Mouse (Mus musculus) embryo, embryonic 9.5 days (tissue): ENCODE data around the gene Cobll1.

Source experiments
- DNase-seq: peaks from one replicate; pipeline ENCODE4 v3.0.0-alpha.2; 2017; ENCODE audit errors: extremely low spot score

The Cobll1 gene

DNA sequence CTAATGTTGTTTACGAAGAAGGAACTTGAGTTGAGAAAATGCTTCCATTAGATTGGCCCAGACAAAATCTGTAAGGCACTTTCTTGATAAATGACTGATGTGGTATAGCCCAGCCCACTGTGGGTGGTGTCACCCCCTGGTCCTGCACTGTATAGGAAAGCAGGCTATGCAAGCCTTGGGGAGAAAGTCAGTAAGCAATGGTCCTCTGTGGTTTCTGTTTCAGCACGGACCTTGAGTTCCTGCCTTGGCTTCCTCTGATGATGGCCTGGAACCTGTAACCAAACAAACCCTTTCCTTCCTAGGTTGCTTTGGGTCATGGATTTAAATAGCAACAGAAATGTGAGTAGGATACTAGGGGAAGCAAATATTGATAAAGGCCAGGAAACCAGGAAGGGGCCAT, 148.2 kb downstream of the Cobll1 start:
- no peak for DNase-seq

DNA sequence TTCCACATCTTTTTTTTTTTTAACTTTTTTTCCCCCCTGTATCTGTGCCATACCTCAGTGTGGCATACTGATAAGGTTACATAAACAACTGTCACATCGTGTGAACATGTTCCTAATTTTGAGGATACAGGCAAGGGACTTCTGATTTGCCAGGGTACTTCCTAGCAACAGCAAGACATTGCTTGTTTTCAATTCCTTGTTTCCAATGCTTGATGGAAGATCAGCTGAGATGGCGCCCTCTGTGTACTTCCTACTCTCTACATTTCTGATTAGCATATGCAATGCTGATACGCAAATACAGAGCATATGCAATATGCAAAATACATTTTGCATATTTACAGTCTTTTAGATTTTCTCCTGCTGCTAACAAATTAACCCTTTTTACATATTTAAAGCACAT, 152.0 kb downstream of the Cobll1 start:
- DNase-seq, result no peak

DNA sequence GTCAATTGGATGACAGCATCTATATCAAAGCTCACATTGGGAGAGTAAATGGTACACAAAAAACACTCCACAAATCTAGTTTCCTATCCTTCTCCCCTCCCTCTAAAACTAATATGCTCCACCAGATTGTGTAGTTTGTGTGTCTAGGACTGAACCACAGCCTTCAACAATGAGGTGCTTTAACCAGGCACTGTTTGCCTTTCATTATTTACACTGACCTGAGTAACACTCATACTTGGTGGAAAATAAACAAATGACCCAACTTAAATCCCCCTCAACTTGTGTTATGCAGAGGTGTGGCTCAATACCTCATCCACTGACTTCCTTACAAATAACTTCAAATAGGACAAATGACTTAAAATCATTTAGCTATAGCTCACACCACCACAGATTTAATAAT, 155.8 kb downstream of the Cobll1 start:
- no peak for DNase-seq

DNA sequence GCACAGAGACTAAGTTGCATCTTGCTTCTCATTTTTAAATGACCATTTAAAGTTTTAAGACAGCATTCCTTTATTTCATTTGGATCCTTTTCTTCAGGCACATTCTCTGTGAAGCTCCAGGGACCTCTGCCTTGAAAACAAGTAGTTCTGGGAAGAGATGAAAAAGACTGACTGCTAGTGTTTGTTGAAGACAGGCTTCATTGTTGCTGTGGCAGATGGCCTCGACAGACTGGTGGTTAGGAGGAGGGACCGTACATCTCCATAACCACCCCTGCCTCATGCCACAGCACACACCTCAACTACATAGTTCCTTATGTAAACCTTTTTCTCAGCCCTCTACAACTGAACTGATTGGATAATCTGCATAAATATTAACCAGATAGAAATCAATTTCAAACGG, 161.7 kb downstream of the Cobll1 start:
- no peak for DNase-seq

DNA sequence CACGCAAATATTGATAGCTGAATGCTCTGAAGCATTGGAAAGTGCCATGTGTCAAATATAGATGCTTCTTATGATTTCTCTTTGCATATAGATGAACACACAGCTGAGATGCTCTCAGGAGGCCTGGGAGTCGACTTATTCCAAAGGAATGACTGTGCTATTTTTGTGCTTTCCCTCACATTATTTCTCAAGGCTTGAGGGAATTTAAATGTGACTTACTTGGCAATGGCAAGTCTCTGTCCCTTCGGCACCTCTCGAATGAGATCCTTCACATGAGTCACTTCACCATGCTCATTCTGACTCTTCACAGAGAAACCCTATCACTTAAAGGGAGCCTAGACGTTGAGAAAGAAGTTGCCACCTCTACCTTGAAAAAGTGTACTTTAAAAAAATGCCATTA, 163.4 kb downstream of the Cobll1 start:
- DNase-seq, result no peak

DNA sequence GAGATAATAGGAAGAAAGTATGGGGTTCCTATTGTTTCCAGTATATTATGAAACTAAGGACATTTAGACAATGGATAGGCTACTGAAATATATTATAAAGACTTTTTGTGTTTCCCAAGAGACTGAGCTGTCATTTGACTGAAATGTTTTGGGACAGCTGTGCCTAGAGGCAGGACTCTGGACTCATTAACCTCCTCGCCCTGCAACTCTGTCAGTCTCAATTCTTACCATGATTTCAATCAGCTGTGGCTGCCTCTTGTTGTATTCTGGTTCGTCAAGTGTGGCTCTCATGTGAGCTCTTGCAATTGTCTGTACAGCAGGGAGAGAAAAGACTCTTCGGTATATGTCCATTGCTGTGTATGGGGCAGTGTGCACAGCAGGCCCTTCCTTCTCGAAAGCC, 163.8 kb downstream of the Cobll1 start:
- DNase-seq, result no peak

DNA sequence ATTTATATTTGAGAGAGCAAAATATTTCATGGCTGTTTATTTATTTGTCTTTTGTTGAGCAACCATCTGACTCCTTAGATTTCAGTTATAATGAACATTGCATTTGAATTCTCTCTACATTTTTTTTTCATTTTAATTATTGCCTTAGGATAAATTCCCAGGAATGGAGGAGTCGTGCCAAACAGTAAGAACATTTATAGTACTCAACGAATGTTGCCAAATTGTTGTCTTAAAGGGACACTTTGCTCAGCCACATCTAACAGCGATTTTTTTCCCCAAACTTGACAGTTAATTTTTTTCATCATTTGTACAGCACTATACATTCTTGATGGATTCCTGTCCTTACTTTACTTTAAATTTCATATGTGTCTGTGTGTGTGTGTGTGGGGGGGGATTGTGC, 167.0 kb downstream of the Cobll1 start:
- no peak for DNase-seq

DNA sequence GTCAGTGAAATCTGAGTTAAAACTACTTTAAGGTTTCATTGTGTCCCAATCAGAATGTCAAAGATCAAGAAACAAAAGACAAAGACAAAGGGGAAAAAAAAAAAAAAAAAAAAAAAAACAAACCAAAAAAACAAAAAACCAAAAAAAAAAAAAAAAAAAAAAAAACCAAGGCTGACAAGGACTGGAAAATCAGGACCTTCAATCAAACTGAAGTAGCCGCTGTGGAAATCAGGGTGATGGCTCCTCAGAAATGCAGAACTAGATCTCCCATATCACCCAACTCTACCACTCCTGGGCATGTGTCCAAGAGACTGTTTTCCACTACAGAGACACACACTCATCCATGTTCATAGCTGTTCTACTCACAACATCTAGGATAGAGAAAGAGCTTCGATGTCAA, 185.4 kb downstream of the Cobll1 start:
- DNase-seq, result no peak

DNA sequence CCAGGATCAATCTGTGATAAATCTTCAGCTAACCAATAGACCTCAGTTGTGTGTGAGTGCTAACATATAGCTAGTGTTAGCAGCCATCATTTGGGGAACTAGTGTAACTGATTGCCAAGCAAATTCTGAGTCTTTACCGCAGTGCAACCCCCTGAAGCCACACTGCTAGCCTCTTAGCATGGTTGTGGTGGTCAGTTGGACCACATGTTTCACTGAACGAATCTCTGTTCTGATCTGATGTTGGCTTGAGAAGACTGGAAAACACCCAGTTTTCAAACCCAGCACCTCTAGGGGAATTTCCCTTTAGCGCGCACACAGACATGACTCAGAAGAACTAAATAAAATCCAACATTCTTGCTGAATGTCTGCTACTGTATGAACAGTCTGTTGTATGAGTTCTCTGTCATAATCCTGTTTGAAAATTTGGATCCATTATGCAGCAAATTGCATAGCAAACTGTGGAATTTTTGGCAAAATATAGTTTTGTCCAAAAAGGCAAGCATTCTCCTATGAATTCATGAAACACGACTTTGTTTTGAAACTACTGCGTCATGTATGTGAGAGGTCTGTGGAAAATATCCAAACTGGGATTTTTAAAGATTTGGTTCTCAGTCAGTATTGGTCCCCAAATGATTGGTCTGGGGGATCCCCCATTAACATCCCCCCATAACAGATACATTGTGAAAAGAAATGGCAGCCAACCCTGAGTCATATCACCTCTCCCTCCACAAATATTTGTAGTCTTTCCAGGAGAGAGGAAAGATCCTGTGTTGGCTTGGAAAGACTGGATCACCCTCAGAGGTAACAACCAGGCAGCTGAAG, 186.8 kb downstream of the Cobll1 start:
- no peak for DNase-seq

DNA sequence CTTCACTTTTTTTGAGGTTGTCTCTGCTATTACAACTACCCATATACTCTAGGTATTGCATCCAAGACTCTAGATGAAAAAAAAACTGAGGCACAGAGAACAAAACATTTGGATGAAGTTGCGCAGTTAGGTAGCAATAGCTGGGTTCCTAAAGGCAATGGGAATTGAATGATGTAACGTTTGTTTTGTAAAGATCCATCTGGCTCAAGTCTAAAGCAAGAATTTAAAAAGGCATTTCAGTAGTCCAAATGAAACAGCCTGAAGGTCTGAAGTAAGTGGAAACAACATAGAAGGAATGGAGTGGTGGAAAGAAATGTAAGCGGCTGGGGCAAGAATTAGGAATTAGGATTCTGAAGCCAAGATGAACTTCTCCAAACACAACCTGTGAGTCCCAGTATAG, 188.4 kb downstream of the Cobll1 start:
- no peak for DNase-seq

DNA sequence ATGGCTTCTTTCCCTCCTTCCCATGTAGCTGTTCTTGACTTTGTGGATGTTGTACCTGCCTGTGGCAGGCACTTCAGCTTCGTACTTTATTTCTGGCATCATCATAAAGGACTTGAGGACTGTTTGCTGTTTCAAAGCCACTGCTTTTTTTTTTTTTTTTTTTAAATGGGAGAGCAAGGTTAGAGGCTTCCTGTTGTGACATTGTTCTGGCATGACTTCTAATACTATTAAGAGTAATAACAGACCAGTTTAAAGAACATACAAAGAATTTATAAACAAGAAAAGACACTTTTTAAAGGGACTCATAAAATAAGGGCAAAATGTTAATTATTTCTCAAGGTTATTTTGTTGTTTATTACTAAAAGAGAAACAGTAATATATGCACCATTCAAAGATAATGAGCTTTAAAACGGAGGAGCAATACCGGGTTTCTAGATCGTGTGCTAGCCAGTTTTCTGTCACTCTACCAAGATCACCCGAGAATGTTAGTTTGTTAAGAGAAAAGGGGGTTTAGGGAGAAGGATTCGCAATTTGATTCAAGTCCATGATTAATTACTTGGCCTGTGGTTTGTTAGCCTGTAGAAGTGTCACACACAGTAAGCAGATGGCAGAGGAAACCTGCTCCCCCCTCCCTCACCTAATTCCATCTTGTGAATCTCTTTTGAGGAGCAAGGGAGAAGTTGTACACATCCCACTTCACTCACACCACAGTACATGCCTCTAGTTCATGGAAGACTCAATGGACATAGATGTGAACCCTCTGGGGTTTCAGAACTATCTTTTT, 190.8 kb downstream of the Cobll1 start:
- DNase-seq, result no peak
